Mouse (Mus musculus) monocyte, adult 5-6 weeks (primary cell): Measurements from ENCODE around the gene Vps51. TPM values are rescaled to one million over a fixed set of nuclear protein-coding genes. Genes with fewer than 3 reads are reported as not detected.

Experiments
- ATAC-seq: fragments of 153-309, 156-312 bp; replicated peaks from 2 replicates; pipeline ENCODE4 v1.8.0; 2017; ENCODE audit warnings: mild to moderate bottlenecking; ENCODE audit not compliant: low TSS enrichment, insufficient number of reproducible peaks, severe bottlenecking, poor library complexity, low FRiP score
- total RNA-seq: library from RNA; stranded (forward); fragments of 200-1000, 200-491, 200-594 nt; gene quantifications from 3 replicates; pipeline ENCODE4 v1.2.3, GENCODE M21; 2017

Vps51 gene
- total RNA-seq, 1 experiment from 2014 or later, result 75.6 TPM

GRCm38 (mm10) chr19:6029426-6029825 lies 47.6 kb downstream of the Vps51 start:
- ATAC-seq, result no peak

DNA sequence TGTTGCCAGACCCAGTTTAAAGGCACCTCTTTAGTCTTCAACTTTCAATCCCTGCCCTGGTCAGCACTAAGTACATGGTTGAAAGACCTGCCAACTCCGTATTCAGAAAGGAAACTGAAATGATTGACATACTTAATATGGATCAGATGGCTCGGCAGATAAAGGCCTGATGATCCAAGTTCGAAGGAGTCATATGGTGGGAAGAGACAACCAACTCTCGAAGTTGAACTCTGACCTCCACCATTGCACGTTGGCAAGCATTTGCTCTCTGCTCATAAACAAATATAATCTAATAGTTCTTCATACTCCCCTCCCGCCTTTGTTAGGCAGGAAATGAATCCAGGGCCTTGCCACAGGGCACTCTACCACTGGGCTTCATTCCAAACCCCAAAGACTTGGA lies 48.0 kb downstream of the Vps51 start:
- no peak for ATAC-seq

DNA sequence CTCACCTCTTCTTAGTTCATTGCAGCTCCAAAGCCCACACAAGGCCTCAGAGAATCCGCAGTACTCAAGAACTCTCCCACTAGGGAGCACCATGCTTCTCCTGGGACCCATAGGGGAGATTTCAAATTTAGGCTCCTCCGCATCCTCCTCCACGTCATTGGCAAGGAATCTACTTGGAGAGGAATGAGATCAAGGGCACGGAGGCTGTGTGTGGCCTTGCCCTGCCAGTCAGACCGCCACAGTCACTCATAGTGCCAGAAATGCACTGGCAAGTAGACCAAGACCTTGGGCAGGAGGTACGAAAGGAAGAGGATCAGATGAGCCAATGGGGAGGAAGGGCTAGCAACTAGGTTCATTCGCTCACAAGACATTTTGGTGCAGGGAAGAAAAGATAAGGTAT lies 53.1 kb downstream of the Vps51 start:
- ATAC-seq, result no peak

- no peak for ATAC-seq
These were observed 54.0 kb downstream of the Vps51 start for GRCm38 (mm10) chr19:6023059-6023458.

DNA sequence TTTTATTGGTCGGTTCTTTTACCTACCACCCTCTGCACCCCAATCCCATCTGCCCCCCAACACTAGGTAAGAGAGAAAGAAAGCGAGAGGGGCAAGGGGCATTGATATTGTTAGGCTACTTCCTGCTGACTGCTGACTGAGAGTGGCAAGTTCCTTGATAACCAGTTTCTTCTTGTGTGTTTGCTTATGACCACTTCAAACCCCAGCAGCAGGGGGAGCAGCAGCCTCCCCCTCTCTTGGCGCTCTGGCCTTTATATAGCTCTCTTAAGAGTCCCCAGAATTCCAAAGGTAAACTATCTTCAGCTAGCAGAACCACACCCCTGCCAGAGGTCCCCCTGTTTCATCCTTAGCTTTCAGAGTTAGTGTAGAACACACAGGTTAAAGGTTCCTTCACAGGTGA lies 56.8 kb downstream of the Vps51 start:
- no peak for ATAC-seq

DNA sequence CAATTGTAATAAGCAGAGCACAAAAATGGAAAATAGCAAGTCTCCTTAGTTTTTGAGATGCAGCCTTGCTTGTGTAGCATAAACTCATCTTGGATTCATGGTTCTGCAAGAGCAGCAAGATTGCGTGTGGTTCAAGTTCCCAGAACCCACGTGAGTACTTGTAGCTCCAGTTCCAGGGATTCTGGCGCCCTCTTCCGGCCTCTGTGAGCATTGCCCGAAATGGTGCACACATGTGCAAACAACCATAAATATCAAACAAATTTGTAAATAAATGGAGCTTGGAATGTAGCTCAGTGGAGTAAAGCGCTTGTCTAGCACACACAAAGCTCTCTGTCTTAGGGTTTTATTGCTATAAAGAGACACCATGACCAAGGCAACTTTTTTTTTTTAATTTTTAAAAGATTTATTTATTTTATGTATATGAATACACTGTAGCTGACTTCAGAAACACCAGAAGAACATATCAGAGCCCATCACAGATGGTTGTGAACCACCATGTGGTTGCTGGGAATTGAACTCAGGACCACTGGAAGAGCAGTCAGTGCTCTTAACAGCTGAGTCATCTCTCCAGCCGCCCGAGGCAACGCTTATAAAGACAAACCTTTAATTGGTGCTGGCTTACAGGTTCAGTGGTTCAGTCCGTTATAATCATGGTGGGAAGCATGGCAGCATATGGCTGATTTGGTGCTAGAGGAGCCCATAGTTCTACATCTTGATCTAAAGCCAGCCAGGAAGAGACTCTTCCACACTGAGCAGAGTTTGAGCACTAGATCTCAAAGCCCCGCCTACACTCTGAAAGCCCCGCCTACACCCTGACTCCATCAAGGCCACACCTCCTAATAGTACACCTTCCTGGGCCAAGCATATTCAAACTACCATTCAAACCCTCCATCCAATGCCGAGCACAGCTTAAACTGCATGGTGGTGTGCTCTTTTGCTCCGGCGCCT lies 58.6 kb downstream of the Vps51 start:
- peak; percentile 78; the same call in 1 of the 2 replicates for ATAC-seq

Other genes starting within 250 kb of the Vps51 start
- gene Frmd8, start 202.0 kb downstream of the Vps51 start, total RNA-seq, result 32.8 to 50.6 TPM (median 34.5 TPM) in 3 replicates
- 64.4 to 73.5 TPM (median 69.7 TPM) in 3 replicates for gene Slc25a45, start 199.4 kb downstream of the Vps51 start, total RNA-seq
- gene Tigd3, start 183.1 kb downstream of the Vps51 start, total RNA-seq, result 0.64 to 0.97 TPM (median 0.95 TPM) in 3 replicates
- 50.3 to 76.6 TPM (median 76.0 TPM) in 3 replicates for gene Dpf2, start 164.2 kb downstream of the Vps51 start, total RNA-seq
- 14.7 to 32.1 TPM (median 27.0 TPM) in 3 replicates for gene Cdc42ep2, start 152.4 kb downstream of the Vps51 start, total RNA-seq
- gene Pola2, start 113.0 kb downstream of the Vps51 start, total RNA-seq, result 16.7 to 31.5 TPM (median 26.8 TPM) in 3 replicates
- gene Slc22a20, start 91.1 kb downstream of the Vps51 start, total RNA-seq, result not detected in 3 replicates
- gene Capn1, start 61.3 kb downstream of the Vps51 start, total RNA-seq, result 45.8 to 78.2 TPM (median 59.2 TPM) in 3 replicates
- 7.7 to 16.8 TPM (median 11.2 TPM) in 3 replicates for gene Syvn1, start 30.7 kb downstream of the Vps51 start, total RNA-seq
- gene Mrpl49, start 19.4 kb downstream of the Vps51 start, total RNA-seq, result 10.1 to 30.8 TPM (median 29.6 TPM) in 3 replicates
- 2,354 to 3,035 TPM (median 2,719 TPM) in 3 replicates for gene Fau, start 19.4 kb downstream of the Vps51 start, total RNA-seq
- gene Znhit2, start 16.0 kb downstream of the Vps51 start, total RNA-seq, result 4.8 to 9.3 TPM (median 8.4 TPM) in 3 replicates
- 5.5 to 18.5 TPM (median 8.9 TPM) in 3 replicates for gene Tm7sf2, start 8.9 kb downstream of the Vps51 start, total RNA-seq
- gene Tmem262, start 2.8 kb upstream of the Vps51 start, total RNA-seq, result not detected in 3 replicates
- gene Gm28374, start 5.0 kb upstream of the Vps51 start, total RNA-seq, result 0.43 TPM in 1 of 3 replicates, not detected in the others
- gene Zfpl1, start 7.7 kb upstream of the Vps51 start, total RNA-seq, result 29.3 to 49.8 TPM (median 34.6 TPM) in 3 replicates
- 0.49 to 0.76 TPM (median 0.75 TPM) in 3 replicates for gene Cdca5, start 7.8 kb upstream of the Vps51 start, total RNA-seq
- 1.4 TPM in 1 of 3 replicates, not detected in the others for gene AC131692.1, start 17.2 kb upstream of the Vps51 start, total RNA-seq
- gene Naaladl1, start 28.6 kb upstream of the Vps51 start, total RNA-seq, result 1.3 TPM in 1 of 3 replicates, not detected in the others
- 2.1 to 2.6 TPM (median 2.1 TPM) in 3 replicates for gene Sac3d1, start 41.4 kb upstream of the Vps51 start, total RNA-seq
- 8.8 to 22.5 TPM (median 11.5 TPM) in 3 replicates for gene Snx15, start 51.1 kb upstream of the Vps51 start, total RNA-seq
- 0.78 to 5.3 TPM (median 1.9 TPM) in 3 replicates for gene Batf2, start 63.8 kb upstream of the Vps51 start, total RNA-seq
- 4.8 to 9.6 TPM (median 5.8 TPM) in 3 replicates for gene Arl2, start 64.3 kb upstream of the Vps51 start, total RNA-seq
- gene Majin, start 107.2 kb upstream of the Vps51 start, total RNA-seq, result not detected in 3 replicates
- not detected in 3 replicates for gene Gpha2, start 149.1 kb upstream of the Vps51 start, total RNA-seq
- gene Ppp2r5b, start 158.6 kb upstream of the Vps51 start, total RNA-seq, result 15.6 to 22.7 TPM (median 18.0 TPM) in 3 replicates
- gene Atg2a, start 164.4 kb upstream of the Vps51 start, total RNA-seq, result 32.7 to 41.0 TPM (median 33.2 TPM) in 3 replicates
- gene Ehd1, start 199.5 kb upstream of the Vps51 start, total RNA-seq, result 40.8 to 62.5 TPM (median 59.6 TPM) in 3 replicates
- gene Cdc42bpg, start 229.2 kb upstream of the Vps51 start, total RNA-seq, result 1.9 to 4.3 TPM (median 2.2 TPM) in 3 replicates